Mouse (Mus musculus): Measurements from ENCODE around the gene Vasn. TPM values are rescaled to one million over a fixed set of nuclear protein-coding genes. Genes with fewer than 3 reads are reported as not detected.

Gene Vasn
- polyA plus RNA-seq, 1 experiment from 2014 or later: 25.9 TPM

GRCm38 (mm10) chr16:4646831-4647230 is 7.1 kb downstream of the Vasn start:
- H3K4me3 ChIP-seq: no peak overlapping the region
- H3K27me3 ChIP-seq: no peaks in the 10 kb centered on the region
- H3K27ac ChIP-seq: peak overlapping the region; percentile 81
- no peak overlapping the region for H3K9ac ChIP-seq
- H3K36me3 ChIP-seq: peaks cover 42% of the 10 kb centered on the region
- H3K9me3 ChIP-seq: no peaks in the 10 kb centered on the region
- 43% methylated on average over 4 of the region's 4 CpGs for WGBS
- ATAC-seq (ENCODE audit: borderline replicate concordance, extremely low read depth, low FRiP score, low TSS enrichment): no peak
- peak overlapping the region; percentile 30 for H3K4me2 ChIP-seq
- H3K4me1 ChIP-seq: peaks cover 74% of the 10 kb centered on the region

GRCm38 (mm10) chr16:4647651-4648141 is 8.0 kb downstream of the Vasn start:
- Histone ChIP-seq H3K4me1 (peaks cover 73% of the 10 kb centered on the region), H3K4me2 (0 out of 2 replicates have a peak overlapping the region, but pooled peaks have one; percentile 30), H3K9me3 (no peaks in the 10 kb centered on the region), H3K27ac (peak overlapping the region; percentile 81), H3K36me3 (peaks cover 50% of the 10 kb centered on the region), H3K27me3 (no peaks in the 10 kb centered on the region), H3K4me3 (no peak overlapping the region), H3K9ac (no peak overlapping the region)
- no peak for ATAC-seq (ENCODE audit: borderline replicate concordance, extremely low read depth, low FRiP score, low TSS enrichment)
- WGBS: 40% methylated on average over 13 of the region's 13 CpGs

- no peaks in the 10 kb centered on the region for H3K27me3 ChIP-seq
- 92% methylated on average over 28 of the region's 28 CpGs for WGBS
- H3K4me2 ChIP-seq: no peak overlapping the region
- peaks cover 65% of the 10 kb centered on the region for H3K4me1 ChIP-seq
- H3K9ac ChIP-seq: no peak overlapping the region
- H3K27ac ChIP-seq: no peak overlapping the region
- H3K36me3 ChIP-seq: peaks cover 51% of the 10 kb centered on the region
- ATAC-seq (ENCODE audit: borderline replicate concordance, extremely low read depth, low FRiP score, low TSS enrichment): no peak
- H3K9me3 ChIP-seq: no peaks in the 10 kb centered on the region
- H3K4me3 ChIP-seq: no peak overlapping the region
Measured at GRCm38 (mm10) chr16:4648416-4649023, 8.8 kb downstream of the Vasn start.

- no peak for ATAC-seq (ENCODE audit: borderline replicate concordance, extremely low read depth, low FRiP score, low TSS enrichment)
- Histone ChIP-seq H3K27ac (no peak overlapping the region), H3K4me3 (no peak overlapping the region), H3K4me1 (peaks cover 58% of the 10 kb centered on the region), H3K36me3 (peaks cover 51% of the 10 kb centered on the region), H3K4me2 (no peak overlapping the region), H3K27me3 (no peaks in the 10 kb centered on the region), H3K9ac (no peak overlapping the region), H3K9me3 (no peaks in the 10 kb centered on the region)
- WGBS: 86% methylated on average over 5 of the region's 5 CpGs
Measured at GRCm38 (mm10) chr16:4649211-4649610, 9.5 kb downstream of the Vasn start.

GRCm38 (mm10) chr16:4649692-4650091 is 10.0 kb downstream of the Vasn start:
- peaks cover 53% of the 10 kb centered on the region for H3K4me1 ChIP-seq
- ATAC-seq (ENCODE audit: borderline replicate concordance, extremely low read depth, low FRiP score, low TSS enrichment): no peak

GRCm38 (mm10) chr16:4650161-4650560 is 10.4 kb downstream of the Vasn start:
- no peak overlapping the region for H3K4me3 ChIP-seq
- H3K4me1 ChIP-seq: peaks cover 51% of the 10 kb centered on the region
- 88% methylated on average over 3 of the region's 3 CpGs for WGBS
- H3K36me3 ChIP-seq: peaks cover 51% of the 10 kb centered on the region
- no peak overlapping the region for H3K4me2 ChIP-seq
- no peaks in the 10 kb centered on the region for H3K9me3 ChIP-seq
- H3K27me3 ChIP-seq: no peaks in the 10 kb centered on the region
- ATAC-seq (ENCODE audit: borderline replicate concordance, extremely low read depth, low FRiP score, low TSS enrichment): no peak
- no peak overlapping the region for H3K27ac ChIP-seq
- H3K9ac ChIP-seq: no peak overlapping the region

More at GRCm38 (mm10) chr16:4649692-4650091, 10.0 kb downstream of the Vasn start:
- no peak overlapping the region for H3K4me2 ChIP-seq
- peaks cover 51% of the 10 kb centered on the region for H3K36me3 ChIP-seq
- 88% methylated on average over 11 of the region's 11 CpGs for WGBS
- H3K9ac ChIP-seq: no peak overlapping the region
- H3K27ac ChIP-seq: no peak overlapping the region
- H3K4me3 ChIP-seq: no peak overlapping the region
- H3K9me3 ChIP-seq: no peaks in the 10 kb centered on the region
- H3K27me3 ChIP-seq: no peaks in the 10 kb centered on the region

GRCm38 (mm10) chr16:4651081-4651480 is 11.3 kb downstream of the Vasn start:
- Histone ChIP-seq H3K27me3 (no peaks in the 10 kb centered on the region), H3K36me3 (peaks cover 51% of the 10 kb centered on the region), H3K4me3 (no peak overlapping the region), H3K9me3 (no peaks in the 10 kb centered on the region), H3K27ac (0 out of 2 replicates have a peak overlapping the region, but pooled peaks have one; percentile 43), H3K4me1 (peaks cover 48% of the 10 kb centered on the region), H3K9ac (no peak overlapping the region), H3K4me2 (no peak overlapping the region)
- ATAC-seq (ENCODE audit: borderline replicate concordance, extremely low read depth, low FRiP score, low TSS enrichment): no peak
- WGBS: 71% methylated on average over 1 of the region's 1 CpGs

- peak; percentile 6; the same call in 1 of the 2 replicates for ATAC-seq (ENCODE audit: borderline replicate concordance, extremely low read depth, low FRiP score, low TSS enrichment)
- WGBS: 61% methylated on average over 7 of the region's 7 CpGs
- H3K27me3 ChIP-seq: no peaks in the 10 kb centered on the region
- peak overlapping the region; percentile 43; the same call in 1 of the 2 replicates for H3K27ac ChIP-seq
- peaks cover 48% of the 10 kb centered on the region for H3K4me1 ChIP-seq
- no peak overlapping the region for H3K4me2 ChIP-seq
- H3K4me3 ChIP-seq: no peak overlapping the region
- no peak overlapping the region for H3K9ac ChIP-seq
- no peaks in the 10 kb centered on the region for H3K9me3 ChIP-seq
- H3K36me3 ChIP-seq: peaks cover 51% of the 10 kb centered on the region
Measured at GRCm38 (mm10) chr16:4651624-4652023, 11.9 kb downstream of the Vasn start.

GRCm38 (mm10) chr16:4652707-4653416 is 13.1 kb downstream of the Vasn start:
- Histone ChIP-seq H3K27me3 (no peaks in the 10 kb centered on the region), H3K4me3 (no peak overlapping the region), H3K4me2 (no peak overlapping the region), H3K36me3 (peaks cover 48% of the 10 kb centered on the region), H3K9ac (no peak overlapping the region), H3K27ac (0 out of 2 replicates have a peak overlapping the region, but pooled peaks have one; percentile 43), H3K4me1 (peaks cover 36% of the 10 kb centered on the region), H3K9me3 (no peaks in the 10 kb centered on the region)
- no peak for ATAC-seq (ENCODE audit: borderline replicate concordance, extremely low read depth, low FRiP score, low TSS enrichment)
- 68% methylated on average over 4 of the region's 4 CpGs for WGBS

- Histone ChIP-seq H3K36me3 (peaks cover 30% of the 10 kb centered on the region), H3K4me1 (peaks cover 42% of the 10 kb centered on the region), H3K27me3 (no peaks in the 10 kb centered on the region), H3K4me2 (no peak overlapping the region), H3K27ac (no peak overlapping the region), H3K9me3 (no peaks in the 10 kb centered on the region), H3K9ac (no peak overlapping the region), H3K4me3 (no peak overlapping the region)
- 76% methylated on average over 10 of the region's 10 CpGs for WGBS
- no peak for ATAC-seq (ENCODE audit: borderline replicate concordance, extremely low read depth, low FRiP score, low TSS enrichment)
Measured at GRCm38 (mm10) chr16:4654706-4655105, 15.0 kb downstream of the Vasn start.

GRCm38 (mm10) chr16:4655251-4655734 is 15.6 kb downstream of the Vasn start:
- Histone ChIP-seq H3K4me1 (peaks cover 42% of the 10 kb centered on the region), H3K9ac (no peak overlapping the region)

More at GRCm38 (mm10) chr16:4655251-4655734, 15.6 kb downstream of the Vasn start:
- no peak for ATAC-seq (ENCODE audit: borderline replicate concordance, extremely low read depth, low FRiP score, low TSS enrichment)
- Histone ChIP-seq H3K9me3 (no peaks in the 10 kb centered on the region), H3K27ac (peak overlapping the region; percentile 51), H3K4me2 (no peak overlapping the region), H3K27me3 (no peaks in the 10 kb centered on the region), H3K4me3 (no peak overlapping the region), H3K36me3 (peaks cover 24% of the 10 kb centered on the region; the same call in 1 of the 2 replicates)
- 55% methylated on average over 4 of the region's 4 CpGs for WGBS
